Mouse (Mus musculus): Measurements from ENCODE around the gene 4933400A11Rik. TPM values are rescaled to one million over a fixed set of nuclear protein-coding genes. Genes with fewer than 3 reads are reported as not detected.
A peak's percentile ranks its signal among the peaks of the same experiment; 100 is the strongest.

4933400A11Rik gene
- total and polyA plus RNA-seq, 2 experiments = not detected

DNA sequence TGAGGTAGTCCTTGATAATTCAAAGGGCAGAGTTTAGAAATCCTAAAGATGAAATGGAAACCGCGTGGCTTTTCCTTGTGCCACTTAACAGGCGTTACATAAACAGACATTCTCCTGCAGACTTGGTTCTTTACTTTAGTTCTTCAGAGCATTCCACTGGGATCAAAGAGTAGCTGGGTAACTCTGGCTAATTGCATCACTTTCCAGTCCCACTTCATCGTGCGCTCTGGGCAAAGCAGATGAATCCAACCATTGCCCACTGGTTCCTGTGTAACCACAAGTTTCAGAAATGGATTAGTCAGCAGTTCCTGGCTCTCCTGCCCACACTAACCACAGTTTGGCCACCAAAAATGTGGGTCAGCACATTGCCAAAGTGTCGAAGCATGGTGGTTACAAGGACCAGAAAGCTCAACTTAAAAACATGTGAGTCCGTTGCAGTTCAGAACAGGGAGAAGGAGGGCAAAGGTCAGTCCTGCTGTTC, 15.4 kb upstream of the 4933400A11Rik start:
- Histone ChIP-seq H3K9ac (ENCODE audit: low read depth, low read length) (no peak overlapping the region), H3K27me3 (ENCODE audit: control insufficient read depth, insufficient read depth, low read length) (no peaks in the 10 kb centered on the region), H3K36me3 (ENCODE audit: control insufficient read depth, insufficient read depth, low read length) (no peaks in the 10 kb centered on the region), H3K27ac (replicated peaks; ENCODE audit: insufficient read depth, low read depth, low read length) (peak overlapping the region; percentile 62), H3K4me3 (ENCODE audit: insufficient read depth, low read depth, low read length) (no peak overlapping the region; the same call in 1 of the 2 replicates), H3K4me1 (ENCODE audit: control insufficient read depth, insufficient read depth, low read length) (peaks cover 6% of the 10 kb centered on the region), H3K79me2 (ENCODE audit: control insufficient read depth, insufficient read depth, low read length) (no peaks in the 10 kb centered on the region)
- no peak for TF ChIP-seq POLR2A (IDR thresholded peaks at IDR 0.05; ENCODE audit: extremely low read depth, insufficient read depth, low read length)
- TF ChIP-seq CTCF (IDR thresholded peaks at IDR 0.05; ENCODE audit: low read depth, low read length) = no peak
- WGBS = 11% methylated on average over 7 of the region's 7 CpGs
- DNase-seq (ENCODE audit: extremely low read depth, low read depth, low spot score) = peak; percentile 79

DNA sequence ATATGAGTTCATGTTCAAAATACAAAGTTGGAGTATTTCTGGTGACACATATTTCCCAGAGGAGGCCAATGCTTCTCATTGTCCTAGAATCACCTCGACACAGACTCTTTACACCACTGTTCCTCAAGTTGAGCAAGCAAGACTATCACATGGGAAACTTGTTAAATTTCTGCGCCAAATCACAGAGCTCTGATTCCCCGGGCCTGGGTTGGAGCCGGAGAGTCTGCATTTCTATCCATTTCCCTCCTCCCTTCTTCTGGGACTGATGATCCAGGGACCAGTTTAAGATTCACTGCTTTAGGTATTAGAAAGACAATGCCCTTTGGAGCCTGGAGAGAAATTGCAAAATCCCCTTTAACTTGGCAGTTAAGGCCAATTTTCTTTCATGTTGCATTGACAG, 15.0 kb upstream of the 4933400A11Rik start:
- H3K79me2 ChIP-seq (ENCODE audit: control insufficient read depth, insufficient read depth, low read length) = no peaks in the 10 kb centered on the region

GRCm38 (mm10) chrX:169792879-169793278, 13.4 kb upstream of the 4933400A11Rik start:
- DNase-seq (ENCODE audit: extremely low read depth, low read depth, low spot score) = no peak
- Histone ChIP-seq H3K4me1 (ENCODE audit: control insufficient read depth, insufficient read depth, low read length) (peaks cover 6% of the 10 kb centered on the region), H3K79me2 (ENCODE audit: control insufficient read depth, insufficient read depth, low read length) (no peaks in the 10 kb centered on the region), H3K27me3 (ENCODE audit: control insufficient read depth, insufficient read depth, low read length) (no peaks in the 10 kb centered on the region), H3K9ac (ENCODE audit: low read depth, low read length) (no peak overlapping the region), H3K36me3 (ENCODE audit: control insufficient read depth, insufficient read depth, low read length) (no peaks in the 10 kb centered on the region), H3K4me3 (ENCODE audit: insufficient read depth, low read depth, low read length) (no peak overlapping the region), H3K27ac (replicated peaks; ENCODE audit: insufficient read depth, low read depth, low read length) (no peak overlapping the region)
- no peak for TF ChIP-seq POLR2A (IDR thresholded peaks at IDR 0.05; ENCODE audit: extremely low read depth, insufficient read depth, low read length)
- TF ChIP-seq CTCF (IDR thresholded peaks at IDR 0.05; ENCODE audit: low read depth, low read length) = no peak
- 80% methylated on average over 1 of the region's 1 CpGs for WGBS

More for the DNA sequence above, 15.0 kb upstream of the 4933400A11Rik start:
- TF ChIP-seq CTCF (IDR thresholded peaks at IDR 0.05; ENCODE audit: low read depth, low read length) = no peak
- no peak for TF ChIP-seq POLR2A (IDR thresholded peaks at IDR 0.05; ENCODE audit: extremely low read depth, insufficient read depth, low read length)
- H3K9ac ChIP-seq (ENCODE audit: low read depth, low read length) = no peak overlapping the region
- no peaks in the 10 kb centered on the region for H3K36me3 ChIP-seq (ENCODE audit: control insufficient read depth, insufficient read depth, low read length)
- H3K27me3 ChIP-seq (ENCODE audit: control insufficient read depth, insufficient read depth, low read length) = no peaks in the 10 kb centered on the region
- H3K27ac ChIP-seq (replicated peaks; ENCODE audit: insufficient read depth, low read depth, low read length) = no peak overlapping the region; the same call in 1 of the 2 replicates
- H3K4me1 ChIP-seq (ENCODE audit: control insufficient read depth, insufficient read depth, low read length) = peaks cover 6% of the 10 kb centered on the region
- no peak overlapping the region for H3K4me3 ChIP-seq (ENCODE audit: insufficient read depth, low read depth, low read length)
- 27% methylated on average over 4 of the region's 4 CpGs for WGBS
- DNase-seq (ENCODE audit: extremely low read depth, low read depth, low spot score) = no peak

DNA sequence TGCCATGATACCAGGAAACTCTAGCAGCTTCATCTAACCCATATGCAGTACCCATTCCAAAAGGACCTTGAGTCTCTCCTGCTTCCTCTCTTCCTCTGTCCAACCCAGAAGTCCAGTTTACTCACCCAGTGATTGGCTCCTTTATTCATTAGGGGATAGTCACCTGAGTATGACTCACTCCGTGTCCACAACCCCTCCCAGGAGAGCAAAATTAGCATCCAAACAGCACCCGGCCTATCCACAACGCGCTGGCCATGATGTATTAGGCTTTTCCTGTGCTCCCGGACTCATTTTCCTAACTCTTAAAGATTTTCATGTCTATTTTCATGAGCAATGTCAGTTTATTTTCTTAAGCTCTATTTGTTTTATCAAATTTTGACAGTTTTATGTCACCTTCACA, 10.3 kb upstream of the 4933400A11Rik start:
- Histone ChIP-seq H3K9ac (ENCODE audit: low read depth, low read length) (no peak overlapping the region), H3K4me3 (ENCODE audit: insufficient read depth, low read depth, low read length) (no peak overlapping the region), H3K79me2 (ENCODE audit: control insufficient read depth, insufficient read depth, low read length) (no peaks in the 10 kb centered on the region), H3K27me3 (ENCODE audit: control insufficient read depth, insufficient read depth, low read length) (no peaks in the 10 kb centered on the region), H3K4me1 (ENCODE audit: control insufficient read depth, insufficient read depth, low read length) (peaks cover 2% of the 10 kb centered on the region; the same call in 1 of the 2 replicates), H3K27ac (replicated peaks; ENCODE audit: insufficient read depth, low read depth, low read length) (no peak overlapping the region), H3K36me3 (ENCODE audit: control insufficient read depth, insufficient read depth, low read length) (no peaks in the 10 kb centered on the region)
- DNase-seq (ENCODE audit: extremely low read depth, low read depth, low spot score) = no peak
- TF ChIP-seq POLR2A (IDR thresholded peaks at IDR 0.05; ENCODE audit: extremely low read depth, insufficient read depth, low read length) (no peak), CTCF (IDR thresholded peaks at IDR 0.05; ENCODE audit: low read depth, low read length) (no peak)
- 89% methylated on average over 5 of the region's 5 CpGs for WGBS

DNA sequence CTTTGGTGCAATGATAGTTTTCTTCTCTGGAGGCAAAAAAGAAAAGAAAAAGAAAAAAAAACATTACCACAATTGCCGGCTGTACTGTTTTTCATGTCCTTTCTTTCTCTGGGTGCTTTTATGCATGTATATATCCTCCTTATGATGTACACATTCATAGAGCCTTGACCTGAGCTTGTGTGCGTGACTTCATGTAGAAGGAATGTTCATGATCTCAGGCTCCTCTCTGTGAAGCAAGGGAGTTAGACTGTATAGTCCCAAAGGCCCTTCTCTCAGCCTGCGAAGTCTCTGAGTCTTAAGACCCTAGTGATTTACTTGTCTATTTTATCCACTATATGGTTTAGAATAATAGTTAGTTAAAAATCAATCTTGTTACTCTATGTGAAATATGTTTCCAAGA, 21.4 kb downstream of the 4933400A11Rik start:
- Histone ChIP-seq H3K79me2 (ENCODE audit: control insufficient read depth, insufficient read depth, low read length) (no peaks in the 10 kb centered on the region), H3K27ac (replicated peaks; ENCODE audit: insufficient read depth, low read depth, low read length) (no peak overlapping the region), H3K9ac (ENCODE audit: low read depth, low read length) (no peak overlapping the region), H3K27me3 (ENCODE audit: control insufficient read depth, insufficient read depth, low read length) (no peaks in the 10 kb centered on the region), H3K4me3 (ENCODE audit: insufficient read depth, low read depth, low read length) (no peak overlapping the region), H3K4me1 (ENCODE audit: control insufficient read depth, insufficient read depth, low read length) (no peaks in the 10 kb centered on the region), H3K36me3 (ENCODE audit: control insufficient read depth, insufficient read depth, low read length) (no peaks in the 10 kb centered on the region)
- TF ChIP-seq CTCF (IDR thresholded peaks at IDR 0.05; ENCODE audit: low read depth, low read length) (no peak), POLR2A (IDR thresholded peaks at IDR 0.05; ENCODE audit: extremely low read depth, insufficient read depth, low read length) (no peak)
- no peak for DNase-seq (ENCODE audit: extremely low read depth, low read depth, low spot score)
- WGBS = 99% methylated on average over 3 of the region's 3 CpGs

DNA sequence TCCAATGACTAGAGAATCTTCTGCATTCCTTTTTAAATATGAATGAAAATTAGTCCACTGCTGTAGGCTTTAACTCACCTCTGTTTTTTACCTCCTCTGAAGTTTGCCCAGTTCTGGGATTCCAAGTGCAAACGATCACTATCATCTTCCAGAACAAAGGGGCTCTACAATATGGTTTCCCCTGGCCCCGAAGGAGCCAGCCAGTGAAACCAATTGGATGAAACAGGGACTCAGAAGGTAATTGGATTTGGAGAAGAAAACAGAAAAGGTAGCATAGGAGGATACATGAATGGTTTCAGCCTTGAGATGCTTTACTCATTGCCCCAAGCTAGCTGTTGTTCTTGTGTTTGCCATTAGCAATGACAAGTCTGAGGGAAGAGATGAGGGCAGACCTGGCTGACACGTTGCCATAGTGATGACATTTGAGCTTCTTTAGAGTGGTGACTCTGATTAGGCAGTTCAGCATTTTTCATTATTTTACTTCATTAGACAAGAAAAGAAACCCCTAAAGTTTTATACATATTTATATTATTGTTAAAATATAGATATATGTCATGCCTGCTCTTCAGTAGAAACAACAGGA, 44.0 kb downstream of the 4933400A11Rik start:
- no peak overlapping the region for H3K4me3 ChIP-seq (ENCODE audit: insufficient read depth, low read depth, low read length)

More for the DNA sequence above, 44.0 kb downstream of the 4933400A11Rik start:
- no peaks in the 10 kb centered on the region for H3K4me1 ChIP-seq (ENCODE audit: control insufficient read depth, insufficient read depth, low read length)
- no peaks in the 10 kb centered on the region for H3K79me2 ChIP-seq (ENCODE audit: control insufficient read depth, insufficient read depth, low read length)
- no peaks in the 10 kb centered on the region for H3K27me3 ChIP-seq (ENCODE audit: control insufficient read depth, insufficient read depth, low read length)
- TF ChIP-seq POLR2A (IDR thresholded peaks at IDR 0.05; ENCODE audit: extremely low read depth, insufficient read depth, low read length) = no peak
- H3K9ac ChIP-seq (ENCODE audit: low read depth, low read length) = no peak overlapping the region
- 63% methylated on average over 3 of the region's 3 CpGs for WGBS
- no peaks in the 10 kb centered on the region for H3K36me3 ChIP-seq (ENCODE audit: control insufficient read depth, insufficient read depth, low read length)
- no peak for DNase-seq (ENCODE audit: extremely low read depth, low read depth, low spot score)
- H3K27ac ChIP-seq (replicated peaks; ENCODE audit: insufficient read depth, low read depth, low read length) = no peak overlapping the region

Other genes with a start within 250 kb of the 4933400A11Rik start
- 1.7 and 2.1 TPM in 2 replicates for gene Mid1, start 94.4 kb downstream of the 4933400A11Rik start, total RNA-seq (2014; rRNA removed)
- gene Mid1, start 94.4 kb downstream of the 4933400A11Rik start, polyA plus RNA-seq (2012; rRNA removed) = 2.5 and 2.6 TPM in 2 replicates
- gene Gm21887, start 230.0 kb upstream of the 4933400A11Rik start, total RNA-seq (2014; rRNA removed) = 8.0 and 11.5 TPM in 2 replicates
- gene Gm21887, start 230.0 kb upstream of the 4933400A11Rik start, polyA plus RNA-seq (2012; rRNA removed) = 102 and 123 TPM in 2 replicates

All from liver, adult 2 months (tissue).